Mouse (Mus musculus) megakaryocyte progenitor cell, adult 5-6 weeks (primary cell): Measurements from ENCODE around the gene Gpatch8. TPM values are rescaled to one million over a fixed set of nuclear protein-coding genes. Genes with fewer than 3 reads are reported as not detected.
A peak's percentile ranks its signal among the peaks of the same experiment; 100 is the strongest.
"Not testable (repeated sequence)": the region's sequence is repeated elsewhere in the genome, so short reads cannot be mapped to it uniquely, and the experiment has no call there.

ENCODE experiments used
- ATAC-seq: replicated peaks from 2 replicates; pipeline ENCODE4 v1.8.0; 2016; ENCODE audit warnings: mild to moderate bottlenecking, moderate TSS enrichment, inconsistent platforms; ENCODE audit not compliant: poor library complexity
- total RNA-seq, 2 experiments: library from RNA; stranded (forward) in 1 of 2; stranded (reverse) in 1 of 2; fragments of 157-497, 149-512 nt in 1 of 2; fragments of 200-1000 nt in 1 of 2; gene quantifications; 2 replicates each; pipeline versions ENCODE4 v1.2.3 to v1.2.4; 2015 to 2017

Gene Gpatch8
- total RNA-seq, 2 experiments from 2014 or later, result 17.4 to 24.4 TPM

DNA sequence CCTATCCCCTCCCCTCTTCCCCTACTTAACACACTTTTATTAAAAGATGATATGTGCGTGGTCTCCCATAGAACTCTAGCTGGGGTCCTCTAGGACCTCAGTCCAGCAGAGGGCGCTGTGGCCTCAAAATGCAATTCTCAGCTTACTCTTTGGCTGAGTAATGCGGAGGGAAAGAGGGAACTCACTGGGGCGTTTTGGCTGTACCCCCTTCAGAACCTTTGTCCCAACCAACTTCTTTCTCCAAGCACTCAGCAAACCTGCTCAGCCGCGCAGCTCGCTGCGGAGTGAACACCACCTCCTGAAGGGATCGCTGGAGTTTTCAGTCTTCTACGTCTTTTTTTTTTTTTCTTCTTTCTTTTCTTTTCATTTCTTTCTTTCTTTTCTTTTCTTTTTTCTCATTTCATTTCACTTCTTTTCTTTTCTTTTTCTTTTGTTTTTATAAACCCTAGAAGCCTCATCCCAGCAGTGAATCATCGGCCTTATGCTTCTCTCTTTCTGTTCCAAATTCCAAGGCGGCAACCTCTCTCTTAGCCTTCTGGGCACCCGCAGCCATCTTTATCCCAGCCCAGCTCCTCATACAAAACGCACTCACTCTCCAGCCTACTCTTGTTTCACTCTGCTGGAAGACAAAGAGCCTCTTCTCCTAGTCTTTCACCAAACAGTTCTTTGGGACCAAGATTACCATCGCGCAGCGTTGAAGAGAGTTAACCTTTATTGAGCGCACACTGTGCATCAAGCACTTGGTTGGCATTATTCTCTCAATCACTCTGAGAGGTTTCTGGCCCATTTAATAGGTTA is 16.9 kb upstream of the Gpatch8 start:
- ATAC-seq, result peak; percentile 96

DNA sequence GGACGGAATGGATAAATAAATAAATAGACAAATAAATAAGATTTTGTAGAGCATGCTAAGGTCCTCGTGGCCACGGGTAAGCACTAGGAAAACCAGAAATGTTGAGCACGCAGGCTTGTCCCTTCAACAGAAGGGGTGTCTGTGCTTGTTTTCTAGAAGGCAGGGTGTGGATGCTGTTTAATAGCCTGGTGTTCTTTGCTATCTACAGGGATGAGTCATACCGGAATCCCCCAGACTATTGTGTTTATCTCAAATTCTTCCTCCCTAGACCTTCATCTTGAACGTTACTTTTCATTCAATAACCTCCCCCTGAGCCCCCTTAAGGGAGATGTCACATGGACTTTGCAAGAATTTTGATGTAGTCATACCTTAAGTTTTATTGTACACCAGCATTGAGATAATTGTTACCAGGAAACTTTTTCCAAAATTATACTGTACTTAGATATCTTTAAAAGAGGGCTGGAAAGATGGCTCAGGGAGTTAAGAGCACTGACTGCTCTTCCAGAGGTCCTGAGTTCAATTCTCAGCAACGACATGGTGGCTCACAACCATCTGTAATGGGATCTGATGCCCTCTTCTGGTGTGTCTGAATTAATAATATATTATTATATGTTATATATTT is 12.7 kb upstream of the Gpatch8 start:
- ATAC-seq, result no peak

DNA sequence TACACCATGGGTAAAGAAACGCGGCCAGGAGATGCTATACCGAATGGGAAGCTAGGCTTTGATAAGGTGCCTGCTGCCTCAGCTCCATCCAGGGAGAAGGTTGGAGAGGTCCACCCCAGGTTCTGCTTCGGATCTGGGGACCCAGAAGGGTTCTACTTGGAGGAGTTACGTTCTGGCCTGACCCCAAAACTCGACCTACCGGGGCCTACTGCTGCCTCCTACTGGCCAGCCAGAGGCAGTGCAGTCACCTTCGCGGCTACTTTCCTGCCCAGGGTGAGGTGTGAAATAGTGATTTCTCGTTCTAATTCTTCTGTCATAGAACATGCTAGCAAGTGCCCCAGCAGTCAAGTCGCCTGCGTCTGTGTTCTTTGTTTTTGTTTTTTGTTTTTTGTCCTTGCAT is 12.0 kb upstream of the Gpatch8 start:
- ATAC-seq, result peak; percentile 54; the same call in 1 of the 2 replicates

DNA sequence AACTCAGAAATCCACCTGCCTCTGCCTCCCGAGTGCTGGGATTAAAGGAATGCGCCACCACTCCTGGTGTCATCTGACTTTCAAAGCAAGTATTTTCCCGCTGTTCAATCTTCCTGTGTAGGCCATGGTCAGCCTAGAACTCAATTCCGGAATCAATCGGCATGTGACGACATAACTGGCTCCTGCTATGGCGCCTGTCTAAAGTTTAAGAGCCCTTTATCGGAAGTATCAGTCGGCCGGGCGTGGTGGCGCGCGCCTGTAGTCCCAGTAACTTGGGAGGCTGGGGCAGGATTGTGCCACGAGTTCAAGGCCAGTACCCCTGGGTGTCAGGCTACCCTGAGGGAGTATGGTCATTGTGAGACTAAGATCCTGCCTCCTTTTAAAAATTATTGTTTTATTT is 11.5 kb upstream of the Gpatch8 start:
- ATAC-seq, result no peak

DNA sequence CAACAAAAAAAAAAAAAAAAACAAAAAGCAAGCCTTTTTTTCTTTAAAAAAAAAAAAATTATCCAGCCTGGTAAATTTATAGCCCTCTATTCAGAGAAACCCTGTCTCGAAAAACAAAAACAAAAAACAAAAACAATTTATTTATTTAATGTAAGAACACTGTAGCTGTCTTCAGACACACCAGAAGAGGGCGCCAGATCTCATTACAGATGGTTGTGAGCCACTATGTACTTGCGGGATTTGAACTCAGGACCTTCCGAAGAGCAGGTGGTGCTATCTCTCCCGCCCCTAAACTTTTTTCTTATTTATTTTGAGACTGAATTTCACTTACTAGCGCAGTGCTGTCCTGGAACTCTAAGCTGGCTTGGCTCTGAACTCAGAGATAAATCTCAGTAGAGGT is 11.0 kb upstream of the Gpatch8 start:
- ATAC-seq, result no peak

DNA sequence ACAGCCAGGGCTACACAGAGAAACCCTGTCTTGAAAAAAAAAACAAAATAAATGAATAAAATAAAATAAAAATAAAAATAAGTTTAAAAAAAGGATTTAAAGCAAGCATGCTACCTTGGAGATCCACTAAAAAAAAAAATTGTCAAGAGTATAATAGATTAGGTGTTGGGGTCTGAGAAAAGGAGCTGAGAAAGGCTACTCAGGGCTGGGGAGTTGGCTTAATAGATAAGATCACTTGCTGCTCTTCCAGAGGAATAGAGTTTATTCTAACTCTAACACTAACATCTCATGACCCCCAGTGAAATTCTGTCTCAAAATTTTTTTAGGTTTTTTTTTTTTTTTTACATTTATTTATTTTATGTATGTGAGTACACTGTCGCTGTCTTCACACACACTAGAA is 10.1 kb upstream of the Gpatch8 start:
- no peak for ATAC-seq

DNA sequence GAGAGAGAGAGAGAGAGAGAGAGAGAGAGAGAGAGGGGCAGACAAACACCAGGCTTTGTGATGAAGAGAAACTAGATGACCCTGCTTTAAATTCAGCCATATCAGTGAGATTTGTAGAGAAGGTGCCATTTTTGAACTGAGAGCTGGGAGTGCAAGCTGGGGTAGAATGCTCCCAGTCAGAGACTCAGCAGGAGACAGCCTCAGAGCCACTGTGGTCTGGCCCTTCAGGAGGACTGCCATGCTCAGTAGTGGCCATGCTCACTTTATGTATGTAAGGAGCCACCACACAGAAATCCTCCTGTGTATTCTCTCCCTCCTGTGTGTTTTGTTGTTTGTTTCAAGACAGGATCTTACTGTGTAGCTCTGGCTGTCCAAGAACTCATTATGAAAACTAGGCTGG is 9.5 kb upstream of the Gpatch8 start:
- no peak for ATAC-seq

DNA sequence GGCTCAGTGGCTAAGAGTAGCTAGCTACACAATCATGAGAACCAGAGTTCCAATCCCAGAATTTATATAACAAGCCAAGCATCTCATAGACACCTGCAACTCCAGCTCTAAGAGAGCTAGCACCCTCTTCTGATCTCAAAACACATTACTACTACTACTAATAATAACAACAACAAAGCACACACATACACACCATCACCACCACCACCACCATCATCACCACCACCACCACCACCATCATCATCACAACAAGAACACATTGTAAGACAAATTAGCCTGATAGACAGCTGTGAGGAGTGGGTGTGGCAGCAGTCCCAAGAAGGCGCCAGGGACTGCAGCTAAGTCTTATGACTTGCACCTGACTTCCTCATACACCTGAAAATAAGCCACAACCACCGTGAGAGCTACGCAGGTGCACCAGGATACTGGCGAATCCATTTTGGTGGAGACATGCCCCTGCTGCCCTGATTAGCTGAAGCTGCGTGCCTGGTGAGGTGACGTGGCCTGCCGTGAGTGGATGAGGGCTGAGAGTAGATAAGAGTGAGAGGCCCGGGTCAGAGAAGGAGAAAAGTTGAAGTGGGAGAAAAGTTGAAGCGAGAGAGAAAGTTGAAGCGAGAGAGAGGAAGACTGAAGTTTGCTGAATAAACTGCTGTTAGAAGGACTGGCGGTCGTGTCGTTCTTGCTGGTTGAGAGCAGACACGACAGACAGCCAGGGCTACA is 8.9 kb upstream of the Gpatch8 start:
- ATAC-seq, result not testable (repeated sequence)

DNA sequence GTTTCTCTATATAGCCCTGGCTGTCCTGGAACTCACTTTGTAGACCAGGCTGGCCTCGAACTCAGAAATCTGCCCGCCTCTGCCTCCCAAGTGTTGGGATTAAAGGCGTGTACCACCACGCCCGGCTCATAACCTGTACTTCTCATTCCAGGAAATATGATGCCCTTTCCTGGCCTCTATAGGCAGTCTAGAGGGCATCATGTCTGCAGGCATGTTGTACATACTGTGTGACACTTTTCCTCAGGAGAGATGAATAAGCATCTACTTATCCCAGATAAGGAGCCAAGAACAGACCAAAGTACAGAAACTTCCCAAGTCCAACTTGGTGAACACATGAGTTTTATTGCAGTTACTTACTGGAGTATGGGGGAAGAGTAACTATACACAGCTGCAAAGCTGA is 2.5 kb upstream of the Gpatch8 start:
- no peak for ATAC-seq

DNA sequence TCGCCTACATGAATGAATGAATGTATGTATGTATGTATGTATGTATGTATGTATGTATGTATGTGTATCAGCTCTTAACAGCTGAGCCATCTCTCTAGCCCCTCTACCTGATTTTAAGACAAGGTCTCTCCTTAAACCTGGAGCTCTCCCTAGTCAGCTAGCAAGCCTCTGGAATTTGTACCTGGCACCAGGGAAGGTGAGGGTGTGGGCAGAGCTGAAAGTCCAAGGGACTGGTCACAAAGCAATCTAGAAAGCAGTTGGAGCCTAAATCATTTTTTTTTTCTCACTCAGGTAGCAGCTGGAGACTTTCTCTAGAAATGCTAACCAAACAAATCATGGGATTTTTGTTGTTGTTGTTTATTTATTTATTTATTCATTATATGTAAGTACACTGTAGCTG is 1.2 kb upstream of the Gpatch8 start:
- no peak for ATAC-seq

DNA sequence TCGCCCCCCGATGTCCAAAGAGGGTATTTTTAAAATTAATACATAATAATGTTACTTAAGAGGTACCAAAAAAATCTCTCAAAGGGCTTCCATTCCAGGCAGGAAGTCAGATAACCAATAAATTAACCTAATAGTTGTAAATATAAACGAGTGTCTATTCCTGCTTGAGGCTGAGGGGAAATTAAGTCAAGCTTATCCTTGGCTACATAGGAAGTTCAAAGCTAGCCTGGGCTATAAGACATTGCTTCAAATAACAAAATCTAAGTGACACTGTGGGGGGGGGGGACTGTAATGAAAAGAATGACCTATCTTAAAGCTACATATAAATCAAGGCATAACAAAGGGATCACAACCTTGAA is 503 bp upstream of the Gpatch8 start:
- no peak for ATAC-seq

DNA sequence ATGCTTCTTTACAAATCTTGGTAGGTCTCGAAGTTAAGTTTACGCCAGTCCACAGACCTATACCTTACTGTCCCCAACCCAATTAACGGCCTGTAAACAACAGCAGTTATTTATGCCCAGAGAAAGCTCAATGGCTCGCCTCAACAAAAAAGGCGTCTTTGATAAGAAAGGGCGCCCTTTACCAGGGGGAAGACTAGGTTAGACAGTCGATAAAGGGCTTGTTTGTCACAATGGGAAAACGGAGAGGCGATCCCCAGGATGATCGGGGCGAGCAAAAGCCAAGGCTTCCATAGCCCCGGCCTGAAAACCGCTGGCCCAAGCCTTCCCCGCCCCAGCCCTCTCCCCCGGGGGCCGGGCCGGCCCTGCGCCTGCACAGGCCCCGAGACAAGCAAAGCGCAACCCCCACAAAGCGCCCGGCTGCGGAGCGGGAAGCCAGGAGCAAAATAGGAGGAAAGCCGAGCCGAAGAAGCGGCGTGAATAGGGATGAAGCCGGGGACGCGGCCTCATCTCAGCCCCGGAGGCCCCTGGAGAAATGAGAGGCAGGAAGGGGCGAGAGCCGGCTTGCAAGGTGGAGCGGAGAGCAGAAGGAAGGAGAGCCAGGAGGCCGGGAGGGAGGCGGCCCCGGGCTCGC is 677 bp downstream of the Gpatch8 start:
- no peak for ATAC-seq

DNA sequence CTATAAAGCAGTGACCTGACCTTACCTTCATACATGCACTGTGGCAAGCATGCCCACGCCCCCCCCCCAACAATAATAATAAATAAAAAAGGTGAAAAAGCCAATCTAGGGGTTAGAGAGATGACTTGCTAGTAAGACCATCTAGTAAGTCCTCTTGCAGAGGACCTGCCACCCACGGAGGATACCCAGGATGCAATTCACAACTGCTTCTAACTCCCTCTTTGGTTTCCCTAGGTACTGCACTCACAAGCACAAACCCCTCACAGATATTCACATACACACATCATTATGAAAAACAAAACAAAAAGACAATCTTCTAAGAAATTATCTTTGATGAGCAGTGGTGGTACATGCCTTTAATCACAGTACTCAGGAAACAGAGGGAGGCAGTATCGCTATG is 4.1 kb downstream of the Gpatch8 start:
- no peak for ATAC-seq

DNA sequence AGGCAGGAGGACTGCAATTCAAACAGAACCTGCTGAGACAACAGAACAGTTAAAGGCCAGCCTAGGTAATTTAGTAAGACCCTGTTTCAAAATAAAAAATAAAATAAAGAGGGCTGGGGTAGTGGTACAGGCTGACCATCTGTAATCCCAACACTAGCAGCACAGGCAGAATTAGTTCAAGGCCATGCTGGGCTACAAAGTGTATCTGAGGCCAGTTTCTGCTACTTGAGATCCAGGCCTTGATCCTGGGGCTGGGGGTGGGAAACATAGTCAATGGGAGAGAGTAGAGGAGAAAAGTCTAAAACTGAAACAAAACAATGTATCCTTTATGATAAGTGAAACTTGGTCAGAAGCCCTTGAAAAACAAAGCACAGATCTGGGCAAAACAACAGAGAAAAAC is 5.0 kb downstream of the Gpatch8 start:
- no peak for ATAC-seq

DNA sequence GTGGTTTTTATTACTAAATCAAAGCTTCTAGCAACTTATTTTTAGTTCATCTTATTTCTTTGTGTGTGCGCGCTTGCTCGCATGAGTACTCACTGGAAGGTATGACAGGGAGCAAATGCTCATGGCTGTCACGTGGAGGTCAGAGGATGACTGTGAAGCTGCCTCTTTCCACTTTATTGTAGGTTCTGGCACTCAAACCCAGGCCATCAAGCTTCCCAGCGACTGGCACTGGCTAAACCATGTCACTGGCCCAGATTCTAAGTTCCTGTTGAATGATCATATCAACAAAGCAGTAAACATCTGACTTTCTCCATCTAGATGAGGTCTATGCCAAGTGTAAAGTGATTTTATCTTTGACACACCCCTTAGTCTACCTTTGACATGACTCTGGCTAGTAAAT is 14.7 kb downstream of the Gpatch8 start:
- ATAC-seq, result no peak

DNA sequence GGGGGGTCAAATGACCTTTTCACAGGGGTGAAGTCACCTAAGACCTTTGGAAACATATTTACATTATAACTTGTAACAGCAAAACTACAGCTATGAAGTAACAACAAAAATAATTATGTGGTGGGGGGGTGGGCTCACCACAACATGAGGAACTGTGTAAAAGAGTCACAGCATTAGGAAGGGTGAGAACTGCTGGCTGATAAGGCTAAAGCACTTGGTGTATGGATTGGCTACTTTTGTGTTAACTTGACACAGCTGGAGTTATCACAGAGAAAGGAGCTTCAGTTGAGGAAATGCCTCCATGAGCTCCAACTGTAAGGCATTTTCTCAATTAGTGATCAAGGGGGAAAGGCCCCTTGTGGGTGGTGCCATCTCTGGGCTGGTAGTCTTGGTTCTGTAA is 15.9 kb downstream of the Gpatch8 start:
- ATAC-seq, result not testable (repeated sequence)

DNA sequence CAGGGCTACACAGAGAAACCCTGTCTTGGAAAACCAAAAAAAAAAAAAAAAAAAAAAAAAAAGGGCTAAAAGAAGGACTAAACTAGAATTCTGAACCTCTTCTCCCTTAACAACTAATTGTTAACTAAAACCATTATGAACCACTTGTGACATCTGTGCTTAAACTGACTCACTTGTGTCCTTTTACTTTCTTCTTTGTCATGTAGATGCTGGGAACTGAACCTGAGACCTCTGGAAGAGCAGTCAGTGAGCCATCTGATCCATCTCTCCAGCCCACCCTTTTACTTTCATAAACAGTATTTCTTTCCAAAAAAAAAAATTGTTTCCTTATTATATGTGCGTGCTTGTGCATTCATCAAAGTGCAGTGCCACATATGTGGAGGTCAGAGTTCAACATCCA is 16.5 kb downstream of the Gpatch8 start:
- no peak for ATAC-seq

DNA sequence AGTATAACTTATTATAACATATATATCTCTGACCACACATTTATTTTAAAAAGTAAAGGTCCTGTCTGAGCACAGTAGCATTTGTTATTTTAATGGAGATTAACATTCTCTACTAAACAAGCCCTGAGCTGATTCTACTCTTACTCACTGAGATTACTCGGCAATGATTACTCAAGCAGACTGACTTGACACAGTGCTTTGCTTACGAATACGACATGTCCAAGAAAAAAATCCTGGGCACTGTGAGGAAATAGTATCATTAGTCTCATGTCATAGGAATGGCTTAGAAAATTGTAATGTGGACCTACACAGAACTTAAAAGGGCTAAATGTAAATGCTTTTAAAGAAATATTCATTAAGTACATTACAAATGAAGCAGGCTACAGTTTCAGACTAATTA is 20.0 kb downstream of the Gpatch8 start:
- ATAC-seq, result no peak

DNA sequence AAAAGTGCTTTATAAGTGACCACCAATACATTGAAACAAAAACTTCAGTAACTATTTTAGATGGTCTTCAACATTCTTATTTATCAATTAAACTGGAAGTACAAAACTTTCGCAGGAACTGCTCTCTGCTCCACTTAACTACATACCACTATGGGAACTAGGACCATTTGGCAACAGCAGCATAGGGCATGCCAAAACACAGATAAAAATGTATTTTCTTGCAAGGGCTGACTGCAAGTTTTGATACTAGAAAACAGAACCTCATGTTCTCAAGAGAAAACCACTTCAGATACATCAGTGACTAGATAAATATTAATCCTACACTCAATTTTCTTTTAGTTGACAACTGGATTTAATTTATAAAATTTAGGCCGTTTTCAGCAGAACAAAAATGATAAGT is 22.1 kb downstream of the Gpatch8 start:
- no peak for ATAC-seq

DNA sequence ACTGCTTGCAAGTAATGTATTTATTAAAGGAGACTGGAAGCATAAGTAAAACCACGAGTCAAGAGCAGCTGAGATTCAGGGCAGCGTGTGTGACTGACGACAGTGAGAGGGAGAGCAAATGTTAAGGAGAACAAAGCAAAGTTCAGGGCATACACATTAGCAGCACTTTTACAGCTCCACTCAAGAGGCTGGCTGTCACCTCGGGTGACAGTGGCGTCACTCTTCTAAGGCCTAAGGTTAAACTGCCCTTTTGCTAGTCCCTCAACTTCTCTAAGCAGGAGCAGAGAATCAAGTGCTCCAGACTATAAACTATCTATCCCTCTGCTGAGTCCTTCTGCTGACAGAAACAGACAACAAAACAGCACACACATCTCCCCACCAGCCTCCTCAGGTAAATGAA is 24.8 kb downstream of the Gpatch8 start:
- ATAC-seq, result no peak

DNA sequence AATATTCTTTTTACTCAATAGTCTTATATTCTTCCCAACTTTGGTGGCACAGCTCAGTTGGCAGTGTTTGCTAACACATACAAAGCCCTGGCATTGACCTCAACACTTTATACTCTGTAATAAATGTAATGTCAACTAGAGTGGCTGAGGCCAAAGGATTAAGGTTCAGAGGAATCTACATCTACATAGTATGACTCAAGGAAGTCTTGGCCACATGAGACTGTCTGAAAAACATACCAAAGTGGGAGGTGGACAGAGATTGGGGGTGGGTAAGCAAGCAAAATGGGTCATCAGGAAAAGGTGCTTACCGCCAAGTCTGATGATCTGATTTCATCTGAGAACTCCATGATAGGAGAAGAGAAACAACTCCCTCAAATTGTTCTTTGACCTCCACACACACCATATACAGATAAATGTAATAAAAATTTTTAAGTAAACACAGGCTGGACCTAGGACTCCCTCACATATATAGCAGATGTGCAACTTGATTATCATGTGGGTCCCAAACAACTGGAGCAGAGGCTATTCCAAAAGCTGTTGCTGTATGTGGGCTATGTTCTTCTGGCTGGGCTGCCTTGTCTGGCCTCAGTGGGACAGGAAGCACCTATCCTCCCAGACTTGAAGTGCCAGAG is 41.3 kb downstream of the Gpatch8 start:
- ATAC-seq, result no peak
